Mouse (Mus musculus) limb, embryonic 13.5 days (tissue): ENCODE measurements at regions not wholly inside any gene's neighbourhood (a gene's known extent, or its start where the extent isn't known, plus 50 kb on each side); places are given as distances from the start of the nearest gene placed in this dataset.

Experiments
- ATAC-seq: fragments of 200-750 bp; cut with Nextera tagmentation; 2 replicates; pipeline ENCODE4 v1.8.0; 2017; ENCODE audit warnings: low read depth, moderate number of reproducible peaks, moderate TSS enrichment; ENCODE audit not compliant: low FRiP score
- H3K27ac ChIP-seq: fragments of 300-500 bp; sonication (generic); 2 replicates; pipeline ENCODE4 v1.5.1; 2015; ENCODE audit warnings: inconsistent platforms, mild to moderate bottlenecking, moderate library complexity
- H3K27me3 ChIP-seq: fragments of 300-500 bp; sonication (generic); 2 replicates; pipeline ENCODE4 v1.6.1; 2015; ENCODE audit warnings: mild to moderate bottlenecking, inconsistent platforms
- H3K36me3 ChIP-seq: fragments of 300-500 bp; sonication (generic); 2 replicates; pipeline ENCODE4 v1.6.1; 2015; ENCODE audit warnings: inconsistent platforms, mild to moderate bottlenecking, moderate library complexity
- H3K4me1 ChIP-seq: fragments of 300-500 bp; sonication (generic); 2 replicates; pipeline ENCODE4 v1.6.1; 2015; ENCODE audit warnings: inconsistent platforms
- H3K4me2 ChIP-seq: fragments of 300-500 bp; sonication (generic); replicated peaks from 2 replicates; pipeline ENCODE4 v1.6.1; 2015; ENCODE audit warnings: inconsistent platforms, mild to moderate bottlenecking, moderate library complexity
- H3K4me3 ChIP-seq: fragments of 300-500 bp; sonication (generic); 2 replicates; pipeline ENCODE4 v1.5.1; 2015; ENCODE audit warnings: moderate library complexity, mild to moderate bottlenecking, inconsistent platforms
- H3K9ac ChIP-seq: fragments of 300-500 bp; sonication (generic); 2 replicates; pipeline ENCODE4 v1.6.1; 2015; ENCODE audit warnings: mild to moderate bottlenecking, inconsistent platforms
- H3K9me3 ChIP-seq: fragments of 300-500 bp; sonication (generic); 2 replicates; pipeline ENCODE4 v1.6.1; 2016; ENCODE audit warnings: inconsistent platforms
- WGBS: fragments of 180-500 bp; shearing (Covaris S2); methylation state at CpG from one replicate; pipeline ENCODE4 v1.1.7; 2015; 5-methylcytosine and 5-hydroxymethylcytosine counted together

- no peak overlapping the region for H3K9ac ChIP-seq
- ATAC-seq, result no peak
- 73% methylated on average over 12 of the region's 12 CpGs for whole genome bisulfite sequencing
- no peaks in the 10 kb centered on the region for H3K4me1 ChIP-seq
- no peak overlapping the region for H3K27ac ChIP-seq
- H3K27me3 ChIP-seq, result peaks cover 9% of the 10 kb centered on the region; the same call in 1 of the 2 replicates
- no peak overlapping the region for H3K4me2 ChIP-seq
- no peaks in the 10 kb centered on the region for H3K9me3 ChIP-seq
- no peaks in the 10 kb centered on the region for H3K36me3 ChIP-seq
- no peak overlapping the region for H3K4me3 ChIP-seq
Observed at GRCm38 (mm10) chrX:11181855-11182254, 117.2 kb upstream of the H2al1a start.

- Histone ChIP-seq H3K4me2 (no peak overlapping the region), H3K9me3 (no peaks in the 10 kb centered on the region), H3K27ac (no peak overlapping the region), H3K4me3 (no peak overlapping the region), H3K27me3 (peaks cover 10% of the 10 kb centered on the region; the same call in 1 of the 2 replicates), H3K9ac (no peak overlapping the region), H3K36me3 (no peaks in the 10 kb centered on the region), H3K4me1 (no peaks in the 10 kb centered on the region)
- WGBS, result 92% methylated on average over 6 of the region's 6 CpGs
- ATAC-seq, result no peak
Observed at GRCm38 (mm10) chrX:11190851-11191250, 108.2 kb upstream of the H2al1a start.

- Histone ChIP-seq H3K27me3 (no peaks in the 10 kb centered on the region), H3K9me3 (no peaks in the 10 kb centered on the region), H3K4me3 (no peak overlapping the region), H3K9ac (no peak overlapping the region), H3K4me2 (no peak overlapping the region), H3K27ac (no peak overlapping the region), H3K4me1 (no peaks in the 10 kb centered on the region), H3K36me3 (no peaks in the 10 kb centered on the region)
- 79% methylated on average over 2 of the region's 2 CpGs for WGBS
- no peak for ATAC-seq
Observed at GRCm38 (mm10) chrX:11204135-11204534, 94.9 kb upstream of the H2al1a start.

GRCm38 (mm10) chrX:11209895-11210294, 89.2 kb upstream of the H2al1a start:
- no peak overlapping the region for H3K4me2 ChIP-seq
- H3K27me3 ChIP-seq, result peaks cover 10% of the 10 kb centered on the region; the same call in 1 of the 2 replicates
- H3K4me3 ChIP-seq, result no peak overlapping the region
- H3K9ac ChIP-seq, result no peak overlapping the region
- H3K9me3 ChIP-seq, result no peaks in the 10 kb centered on the region
- H3K27ac ChIP-seq, result no peak overlapping the region
- H3K4me1 ChIP-seq, result no peaks in the 10 kb centered on the region
- H3K36me3 ChIP-seq, result no peaks in the 10 kb centered on the region
- WGBS, result 90% methylated on average over 5 of the region's 5 CpGs
- ATAC-seq, result no peak

- Histone ChIP-seq H3K4me1 (no peaks in the 10 kb centered on the region), H3K9me3 (no peaks in the 10 kb centered on the region), H3K27me3 (peaks cover 15% of the 10 kb centered on the region; the same call in 1 of the 2 replicates), H3K36me3 (no peaks in the 10 kb centered on the region), H3K9ac (no peak overlapping the region), H3K27ac (no peak overlapping the region), H3K4me3 (no peak overlapping the region), H3K4me2 (no peak overlapping the region)
- no peak for ATAC-seq
- WGBS, result 71% methylated on average over 1 of the region's 1 CpGs
Observed at GRCm38 (mm10) chrX:11212811-11213210, 86.2 kb upstream of the H2al1a start.

GRCm38 (mm10) chrX:11213492-11213891, 85.6 kb upstream of the H2al1a start:
- H3K36me3 ChIP-seq, result no peaks in the 10 kb centered on the region
- no peak overlapping the region for H3K27ac ChIP-seq
- H3K4me2 ChIP-seq, result no peak overlapping the region
- no peak overlapping the region for H3K4me3 ChIP-seq
- H3K4me1 ChIP-seq, result no peaks in the 10 kb centered on the region
- WGBS, result 61% methylated on average over 3 of the region's 3 CpGs
- no peak overlapping the region for H3K9ac ChIP-seq
- no peaks in the 10 kb centered on the region for H3K9me3 ChIP-seq
- ATAC-seq, result no peak
- H3K27me3 ChIP-seq, result peaks cover 18% of the 10 kb centered on the region; the same call in 1 of the 2 replicates

GRCm38 (mm10) chrX:11239066-11239465, 60.0 kb upstream of the H2al1a start:
- 57% methylated on average over 1 of the region's 1 CpGs for WGBS
- Histone ChIP-seq H3K27me3 (peaks cover 16% of the 10 kb centered on the region; the same call in 1 of the 2 replicates), H3K9ac (no peak overlapping the region), H3K4me1 (no peaks in the 10 kb centered on the region), H3K4me2 (no peak overlapping the region), H3K27ac (no peak overlapping the region), H3K9me3 (no peaks in the 10 kb centered on the region), H3K4me3 (no peak overlapping the region), H3K36me3 (no peaks in the 10 kb centered on the region)
- ATAC-seq, result no peak

GRCm38 (mm10) chrX:11245576-11245975, 53.5 kb upstream of the H2al1a start:
- Histone ChIP-seq H3K9ac (no peak overlapping the region), H3K4me1 (0 out of 2 replicates have a peak, but pooled peaks cover 3% of the 10 kb centered on the region), H3K36me3 (no peaks in the 10 kb centered on the region), H3K27ac (no peak overlapping the region), H3K4me2 (no peak overlapping the region), H3K4me3 (no peak overlapping the region), H3K9me3 (no peaks in the 10 kb centered on the region), H3K27me3 (peaks cover 29% of the 10 kb centered on the region; the same call in 1 of the 2 replicates)
- ATAC-seq, result no peak
- WGBS, result 85% methylated on average over 3 of the region's 3 CpGs
